In genomic region chr6:76496335-76496734, GRCm38 (mm10) we compare ENCODE assay signal across 3 mouse cellular contexts. TPM values are rescaled to one million over a fixed set of nuclear protein-coding genes. Genes with fewer than 3 reads are reported as not detected.
"Had no signal": no experiment of that assay in that cellular context is flagged by ENCODE, and none has a peak within 500 bp of the region (broad histone marks: within the 10 kb centered on the region; RNA-seq: fewer than 3 reads in every experiment).

No protein-coding gene starts in this region.

RNA-seq across cellular contexts. Expression of gene Gm9008, which starts 1.2 kb away (rescaled TPM):
- total RNA-seq: midbrain, postnatal 0 days had no signal
- polyA plus RNA-seq: macrophage; midbrain, postnatal 0 days; small intestine, adult 2 months had no signal
